7 mouse cellular contexts compared by ENCODE assay signal in genomic region chr10:45486603-45486946, GRCm38 (mm10). TPM values are rescaled to one million over a fixed set of nuclear protein-coding genes. Genes with fewer than 3 reads are reported as not detected.
DNase-seq lines count a peak whose midpoint lies in the region; ATAC-seq lines count a peak whose summit lies in the region.

No protein-coding gene starts in this region.

- under 1% methylated on average over 33 of the region's 40 CpGs for WGBS in lung, embryonic 15.5 days
- under 1% methylated on average over 39 of the region's 40 CpGs for WGBS in forebrain, embryonic 11.5 days
- WGBS in intestine, embryonic 15.5 days, result under 1% methylated on average over 38 of the region's 40 CpGs
- WGBS in neural tube, embryonic 15.5 days, result under 1% methylated on average over 36 of the region's 40 CpGs

- no peak overlapping the region for H3K27ac ChIP-seq in lung, embryonic 15.5 days
- 0 out of 2 replicates have a peak overlapping the region, but pooled peaks have one; percentile 85 for H3K27ac ChIP-seq in forebrain, embryonic 11.5 days (ENCODE audit: low read depth, low read length)
- no peak overlapping the region for H3K27ac ChIP-seq in intestine, embryonic 15.5 days
- peak overlapping the region; percentile 98 for H3K27ac ChIP-seq in neural tube, embryonic 15.5 days (replicated peaks)

- H3K4me1 ChIP-seq in lung, embryonic 15.5 days, result peaks cover 13% of the 10 kb centered on the region
- no peaks in the 10 kb centered on the region for H3K4me1 ChIP-seq in forebrain, embryonic 11.5 days (replicated peaks; ENCODE audit: control insufficient read depth, insufficient read depth, low read length)
- peaks cover 5% of the 10 kb centered on the region for H3K4me1 ChIP-seq in intestine, embryonic 15.5 days (replicated peaks)
- 0 out of 2 replicates have a peak, but pooled peaks cover 3% of the 10 kb centered on the region for H3K4me1 ChIP-seq in neural tube, embryonic 15.5 days

- H3K9ac ChIP-seq in lung, embryonic 15.5 days, result peak overlapping the region; percentile 19; the same call in 1 of the 2 replicates
- H3K9ac ChIP-seq in forebrain, embryonic 11.5 days (ENCODE audit: low read length), result peak overlapping the region; percentile 82
- peak overlapping the region; percentile 36 for H3K9ac ChIP-seq in intestine, embryonic 15.5 days
- peak overlapping the region; percentile 72 for H3K9ac ChIP-seq in neural tube, embryonic 15.5 days (replicated peaks)

- ATAC-seq in lung, embryonic 15.5 days (ENCODE audit: borderline replicate concordance, extremely low read depth, low FRiP score, low TSS enrichment), result peak; percentile 35; the same call in 1 of the 2 replicates
- ATAC-seq in forebrain, embryonic 11.5 days (replicated peaks; ENCODE audit: low FRiP score), result peak; percentile 71
- ATAC-seq in intestine, embryonic 15.5 days, result peak; percentile 50
- ATAC-seq in neural tube, embryonic 15.5 days (ENCODE audit: low FRiP score), result no peak; the same call in 1 of the 2 replicates

- peak overlapping the region; percentile 100 for H3K4me2 ChIP-seq in lung, embryonic 15.5 days
- peak overlapping the region; percentile 77 for H3K4me2 ChIP-seq in forebrain, embryonic 11.5 days (ENCODE audit: low read depth, low read length, severe bottlenecking)
- peak overlapping the region; percentile 99 for H3K4me2 ChIP-seq in intestine, embryonic 15.5 days (replicated peaks)
- peak overlapping the region; percentile 86 for H3K4me2 ChIP-seq in neural tube, embryonic 15.5 days

- no peak for DNase-seq in lung, postnatal 10 days
- DNase-seq in forebrain, embryonic 11.5 days (ENCODE audit: low spot score), result no peak
- no peak for DNase-seq in cerebellum, adult 9-10 months
- DNase-seq in layer of hippocampus, adult 9-11 months, result no peak

- peak overlapping the region; percentile 58 for H3K4me3 ChIP-seq in lung, embryonic 15.5 days
- peak overlapping the region; percentile 75 for H3K4me3 ChIP-seq in forebrain, embryonic 11.5 days (ENCODE audit: low read depth, low read length)
- H3K4me3 ChIP-seq in intestine, embryonic 15.5 days (replicated peaks), result peak overlapping the region; percentile 61
- H3K4me3 ChIP-seq in neural tube, embryonic 15.5 days (replicated peaks), result peak overlapping the region; percentile 76

- no peaks in the 10 kb centered on the region for H3K9me3 ChIP-seq in lung, embryonic 15.5 days
- no peaks in the 10 kb centered on the region for H3K9me3 ChIP-seq in forebrain, embryonic 11.5 days (ENCODE audit: control insufficient read depth, low read length)
- H3K9me3 ChIP-seq in intestine, embryonic 15.5 days, result no peaks in the 10 kb centered on the region
- no peaks in the 10 kb centered on the region for H3K9me3 ChIP-seq in neural tube, embryonic 15.5 days (replicated peaks)

- H3K27me3 ChIP-seq in lung, embryonic 15.5 days, result peaks cover 41% of the 10 kb centered on the region
- H3K27me3 ChIP-seq in forebrain, embryonic 11.5 days (ENCODE audit: control insufficient read depth, insufficient read depth, low read length), result no peaks in the 10 kb centered on the region
- peaks cover 31% of the 10 kb centered on the region for H3K27me3 ChIP-seq in intestine, embryonic 15.5 days (replicated peaks)
- no peaks in the 10 kb centered on the region for H3K27me3 ChIP-seq in neural tube, embryonic 15.5 days (replicated peaks)

- H3K36me3 ChIP-seq in lung, embryonic 15.5 days, result no peaks in the 10 kb centered on the region
- no peaks in the 10 kb centered on the region for H3K36me3 ChIP-seq in forebrain, embryonic 11.5 days (ENCODE audit: control insufficient read depth, insufficient read depth, low read length)
- no peaks in the 10 kb centered on the region for H3K36me3 ChIP-seq in intestine, embryonic 15.5 days
- no peaks in the 10 kb centered on the region for H3K36me3 ChIP-seq in neural tube, embryonic 15.5 days

RNA-seq across cellular contexts. Expression of gene Lin28b, which starts 0.4 kb away (rescaled TPM):
- polyA plus RNA-seq in lung, embryonic 15.5 days (2015; fragmentation: Nextera tagmentation; extraction: Ambion mirVana), result 0.72 and 0.92 TPM in 2 replicates
- polyA plus RNA-seq in forebrain, embryonic 11.5 days (2014; fragmentation: Nextera tagmentation; extraction: Ambion mirVana), result 23.3 and 27.6 TPM in 2 replicates
- polyA plus RNA-seq in intestine, embryonic 15.5 days (2015; fragmentation: Nextera tagmentation; extraction: Ambion mirVana), result 0.92 and 1.2 TPM in 2 replicates
- polyA plus RNA-seq in neural tube, embryonic 15.5 days (2015; fragmentation: Nextera tagmentation; extraction: Ambion mirVana), result 6.9 and 7.0 TPM in 2 replicates

Comparison
In these comparisons a context has a peak if more than half of its experiments do, and no peak if none do; other contexts are left out.
1. H3K27ac ChIP-seq: peak in forebrain, embryonic 11.5 days (single experiment) and neural tube, embryonic 15.5 days (single experiment); none in lung, embryonic 15.5 days (single experiment) and intestine, embryonic 15.5 days (single experiment).
2. H3K9ac ChIP-seq: peak in every context shown above with its lines; median percentile 82 in forebrain, embryonic 11.5 days; 72 in neural tube, embryonic 15.5 days; 36 in intestine, embryonic 15.5 days; 19 in lung, embryonic 15.5 days.
3. Peak in every context shown above with its lines, with median percentiles within 50 percentile points of each other: H3K4me2 ChIP-seq and H3K4me3 ChIP-seq.